Comparison of ENCODE assay signal across 8 mouse cellular contexts in the genomic region with DNA sequence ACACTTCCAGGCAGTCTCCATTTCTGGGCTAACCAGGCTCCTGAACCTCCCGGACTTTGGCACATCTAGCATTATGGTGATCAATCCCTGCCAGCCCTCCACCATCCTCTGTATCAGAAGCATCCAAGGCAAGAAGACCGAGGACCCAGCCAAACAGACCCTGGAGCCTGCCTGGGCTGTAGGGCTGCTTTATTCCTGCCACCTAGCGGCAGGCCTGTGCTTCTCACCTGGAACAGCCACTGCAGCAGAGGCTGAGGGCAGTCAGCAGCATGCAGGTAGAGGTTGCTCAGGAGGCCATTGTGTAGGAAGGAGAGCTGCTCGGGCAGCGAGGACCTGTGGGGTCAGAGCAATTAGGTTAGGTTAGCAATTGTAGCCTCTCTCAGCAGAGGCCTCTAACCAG. TPM values are rescaled to one million over a fixed set of nuclear protein-coding genes. Genes with fewer than 3 reads are reported as not detected.
A peak's percentile ranks its signal among the peaks of the same experiment; 100 is the strongest.
DNase-seq lines count a peak whose midpoint lies in the region; ATAC-seq lines count a peak whose summit lies in the region.

No protein-coding gene starts in this region.

- H3K4me1 ChIP-seq in embryonic facial prominence, embryonic 11.5 days (ENCODE audit: control insufficient read depth, insufficient read depth, low read length): no peaks in the 10 kb centered on the region
- peaks cover 34% of the 10 kb centered on the region for H3K4me1 ChIP-seq in heart, embryonic 10.5 days
- H3K4me1 ChIP-seq in limb, embryonic 15.5 days: peaks cover 16% of the 10 kb centered on the region
- H3K4me1 ChIP-seq in stomach, embryonic 15.5 days: peaks cover 23% of the 10 kb centered on the region

- peak; percentile 75 for DNase-seq in 3T3-L1 (ENCODE audit: low read depth, low spot score)
- peak; percentile 68 to 79 for DNase-seq in adrenal gland, adult (ENCODE audit: inconsistent age in 2 of 2, low spot score in 1 of 2)
- peak; percentile 84 for DNase-seq in embryonic facial prominence, embryonic 11.5 days (ENCODE audit: low spot score)
- DNase-seq in heart, embryonic 10.5 days (ENCODE audit: low spot score): peak; percentile 89
- DNase-seq in kidney, adult 8-10 months: peak; percentile 57 to 75
- peak; percentile 52 to 58 for DNase-seq in natural killer cell, adult 2 months (ENCODE audit: low spot score in 2 of 2)

- no peak overlapping the region for H3K27ac ChIP-seq in embryonic facial prominence, embryonic 11.5 days (replicated peaks; ENCODE audit: low read depth, low read length)
- no peak overlapping the region for H3K27ac ChIP-seq in heart, embryonic 10.5 days
- no peak overlapping the region for H3K27ac ChIP-seq in limb, embryonic 15.5 days
- no peak overlapping the region for H3K27ac ChIP-seq in stomach, embryonic 15.5 days

- 13% methylated on average over 5 of the region's 5 CpGs for WGBS in embryonic facial prominence, embryonic 11.5 days
- 18% methylated on average over 5 of the region's 5 CpGs for WGBS in heart, embryonic 10.5 days
- WGBS in limb, embryonic 15.5 days: 10% methylated on average over 5 of the region's 5 CpGs
- WGBS in stomach, embryonic 15.5 days: 14% methylated on average over 5 of the region's 5 CpGs

- H3K36me3 ChIP-seq in embryonic facial prominence, embryonic 11.5 days (replicated peaks; ENCODE audit: control insufficient read depth, insufficient read depth, low read depth, low read length): no peaks in the 10 kb centered on the region
- no peaks in the 10 kb centered on the region for H3K36me3 ChIP-seq in heart, embryonic 10.5 days
- no peaks in the 10 kb centered on the region for H3K36me3 ChIP-seq in limb, embryonic 15.5 days
- H3K36me3 ChIP-seq in stomach, embryonic 15.5 days: no peaks in the 10 kb centered on the region

- no peak overlapping the region for H3K4me3 ChIP-seq in embryonic facial prominence, embryonic 11.5 days (ENCODE audit: low read depth, low read length)
- no peak overlapping the region for H3K4me3 ChIP-seq in heart, embryonic 10.5 days
- H3K4me3 ChIP-seq in limb, embryonic 15.5 days: no peak overlapping the region
- H3K4me3 ChIP-seq in stomach, embryonic 15.5 days (replicated peaks): no peak overlapping the region

- H3K9ac ChIP-seq in embryonic facial prominence, embryonic 11.5 days (replicated peaks; ENCODE audit: low read length): no peak overlapping the region
- no peak overlapping the region for H3K9ac ChIP-seq in limb, embryonic 15.5 days
- H3K9ac ChIP-seq in stomach, embryonic 15.5 days: no peak overlapping the region

- ATAC-seq in embryonic facial prominence, embryonic 11.5 days (replicated peaks; ENCODE audit: insufficient number of reproducible peaks, low FRiP score, low TSS enrichment, low read depth): peak; percentile 82
- ATAC-seq in limb, embryonic 15.5 days (ENCODE audit: insufficient number of reproducible peaks, low FRiP score, low TSS enrichment, low read depth): peak; percentile 66; the same call in 1 of the 2 replicates
- ATAC-seq in stomach, embryonic 15.5 days (ENCODE audit: insufficient read depth, low FRiP score, low read depth): peak; percentile 68; the same call in 1 of the 2 replicates

- H3K9me3 ChIP-seq in embryonic facial prominence, embryonic 11.5 days (replicated peaks; ENCODE audit: control insufficient read depth, low read length): no peaks in the 10 kb centered on the region
- H3K9me3 ChIP-seq in heart, embryonic 10.5 days: no peaks in the 10 kb centered on the region
- no peaks in the 10 kb centered on the region for H3K9me3 ChIP-seq in limb, embryonic 15.5 days
- no peaks in the 10 kb centered on the region for H3K9me3 ChIP-seq in stomach, embryonic 15.5 days

- H3K27me3 ChIP-seq in embryonic facial prominence, embryonic 11.5 days (ENCODE audit: control insufficient read depth, insufficient read depth, low read length): no peaks in the 10 kb centered on the region
- no peaks in the 10 kb centered on the region for H3K27me3 ChIP-seq in heart, embryonic 10.5 days (ENCODE audit: insufficient read depth, poor library complexity, severe bottlenecking)
- no peaks in the 10 kb centered on the region for H3K27me3 ChIP-seq in limb, embryonic 15.5 days
- H3K27me3 ChIP-seq in stomach, embryonic 15.5 days (replicated peaks): no peaks in the 10 kb centered on the region

- no peak overlapping the region for H3K4me2 ChIP-seq in embryonic facial prominence, embryonic 11.5 days (ENCODE audit: low read depth, low read length)
- no peak overlapping the region for H3K4me2 ChIP-seq in limb, embryonic 15.5 days
- no peak overlapping the region for H3K4me2 ChIP-seq in stomach, embryonic 15.5 days

RNA-seq across cellular contexts. Expression of gene Fam178b, which starts 48.0 kb away (rescaled TPM):
- not detected in 2 replicates for polyA plus RNA-seq in embryonic facial prominence, embryonic 11.5 days (2014; fragmentation: Nextera tagmentation; extraction: Ambion mirVana)
- polyA plus RNA-seq in heart, embryonic 10.5 days (2016; fragmentation: Nextera tagmentation; extraction: Ambion mirVana): 1.8 and 4.1 TPM in 2 replicates
- polyA plus RNA-seq in limb, embryonic 15.5 days (2015; fragmentation: Nextera tagmentation; extraction: Ambion mirVana): 1.2 TPM in 2 replicates
- polyA plus RNA-seq in stomach, embryonic 15.5 days (2015; fragmentation: Nextera tagmentation; extraction: Ambion mirVana): 0.68 and 0.96 TPM in 2 replicates

RNA-seq across cellular contexts. Expression of gene Cox5b, which starts 56.3 kb away (rescaled TPM):
- 460 and 476 TPM in 2 replicates for polyA plus RNA-seq in embryonic facial prominence, embryonic 11.5 days (2014; fragmentation: Nextera tagmentation; extraction: Ambion mirVana)
- polyA plus RNA-seq in heart, embryonic 10.5 days (2016; fragmentation: Nextera tagmentation; extraction: Ambion mirVana): 894 and 1,099 TPM in 2 replicates
- polyA plus RNA-seq in limb, embryonic 15.5 days (2015; fragmentation: Nextera tagmentation; extraction: Ambion mirVana): 500 and 517 TPM in 2 replicates
- polyA plus RNA-seq in stomach, embryonic 15.5 days (2015; fragmentation: Nextera tagmentation; extraction: Ambion mirVana): 638 and 681 TPM in 2 replicates
